Mouse (Mus musculus) small intestine, adult 10 weeks (tissue): Measurements from ENCODE around the gene Slc46a3. TPM values are rescaled to one million over a fixed set of nuclear protein-coding genes. Genes with fewer than 3 reads are reported as not detected.

ENCODE experiments used
- polyA plus RNA-seq: library from polyadenylated mRNA; stranded (reverse); fragments of 350-450 nt; fragmentation: Illumina TruSeq; extraction: RNeasy Lipid Tissue Mini Kit (QIAGEN cat#74804); gene quantifications from one replicate; pipeline ENCODE4 v1.2.3, GENCODE M21; 2014; ENCODE audit warnings: low replicate concordance

The Slc46a3 gene
- 50.4 TPM for polyA plus RNA-seq

GRCm38 (mm10) chr5:147894455-147895076 is at the start of gene Slc46a3:
Gene Slc46a3, minus strand, starts transcription at chr5:147894815.

GRCm38 (mm10) chr5:147860449-147861261 is 34.0 kb downstream of the Slc46a3 start, which contains the start of gene Pomp:
Gene Pomp, plus strand, starts transcription at chr5:147860461.

Other genes starting within 250 kb of the Slc46a3 start
- gene Flt1, start 168.8 kb downstream of the Slc46a3 start, polyA plus RNA-seq: 12.0 TPM
- gene Pomp, start 34.4 kb downstream of the Slc46a3 start, polyA plus RNA-seq: 79.6 TPM
- gene Mtus2, start 62.5 kb upstream of the Slc46a3 start, polyA plus RNA-seq: 1.5 TPM